Mouse (Mus musculus): ENCODE measurements around the gene AU040320. TPM values are rescaled to one million over a fixed set of nuclear protein-coding genes. Genes with fewer than 3 reads are reported as not detected.

The AU040320 gene
- polyA plus RNA-seq, 1 experiment from 2014 or later, result 18.9 TPM

DNA sequence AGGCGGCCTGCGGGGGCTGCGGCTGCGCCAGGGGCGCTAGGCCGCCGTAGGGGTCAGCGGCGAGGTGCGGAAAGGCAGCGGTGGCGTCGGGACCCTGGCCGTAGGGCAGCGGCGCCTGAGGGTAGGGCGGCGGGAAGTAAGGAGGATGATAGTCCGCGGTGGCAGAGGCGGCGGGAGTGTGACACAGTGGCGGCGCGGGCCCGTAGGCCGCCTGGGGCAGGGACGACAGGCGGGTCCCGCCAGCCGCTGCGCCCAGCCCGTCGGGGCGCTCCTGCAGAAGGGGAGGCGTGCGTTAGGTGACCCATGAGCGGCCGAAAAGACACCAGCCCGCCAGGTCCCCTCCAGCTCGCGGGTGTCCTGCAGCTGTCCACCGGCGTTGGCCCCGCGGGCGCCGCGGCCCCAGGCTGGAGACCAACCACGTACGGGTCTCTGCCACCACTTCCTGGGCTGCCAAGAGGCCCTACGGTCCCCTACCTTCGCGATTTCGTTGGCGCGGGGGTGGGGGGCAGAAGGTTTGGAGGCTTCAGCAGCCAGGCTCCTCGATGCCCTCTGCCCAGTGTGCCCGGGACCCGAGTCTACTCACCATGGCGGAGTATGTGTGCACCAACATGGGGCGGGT lies 17.9 kb upstream of the AU040320 start:
- Histone ChIP-seq H3K9ac (ENCODE audit: low read length) (no peak overlapping the region), H3K4me2 (ENCODE audit: low read depth, severe bottlenecking) (peak overlapping the region; percentile 25; the same call in 1 of the 2 replicates), H3K27me3 (ENCODE audit: control insufficient read depth, insufficient read depth, low read length) (peaks cover 82% of the 10 kb centered on the region), H3K9me3 (ENCODE audit: control insufficient read depth, low read length) (no peaks in the 10 kb centered on the region), H3K27ac (replicated peaks; ENCODE audit: low read depth, low read length) (no peak overlapping the region), H3K4me3 (ENCODE audit: low read depth, low read length) (peak overlapping the region; percentile 12; the same call in 1 of the 2 replicates), H3K4me1 (ENCODE audit: control insufficient read depth, insufficient read depth, low read length) (0 out of 2 replicates have a peak, but pooled peaks cover 3% of the 10 kb centered on the region), H3K36me3 (ENCODE audit: control insufficient read depth, insufficient read depth, low read length) (no peaks in the 10 kb centered on the region)
- ATAC-seq (ENCODE audit: insufficient number of reproducible peaks, low FRiP score, low TSS enrichment, low read depth), result no peak
- WGBS, result 1% methylated on average over 56 of the region's 62 CpGs
- DNase-seq (ENCODE audit: low spot score), result peak; percentile 54

DNA sequence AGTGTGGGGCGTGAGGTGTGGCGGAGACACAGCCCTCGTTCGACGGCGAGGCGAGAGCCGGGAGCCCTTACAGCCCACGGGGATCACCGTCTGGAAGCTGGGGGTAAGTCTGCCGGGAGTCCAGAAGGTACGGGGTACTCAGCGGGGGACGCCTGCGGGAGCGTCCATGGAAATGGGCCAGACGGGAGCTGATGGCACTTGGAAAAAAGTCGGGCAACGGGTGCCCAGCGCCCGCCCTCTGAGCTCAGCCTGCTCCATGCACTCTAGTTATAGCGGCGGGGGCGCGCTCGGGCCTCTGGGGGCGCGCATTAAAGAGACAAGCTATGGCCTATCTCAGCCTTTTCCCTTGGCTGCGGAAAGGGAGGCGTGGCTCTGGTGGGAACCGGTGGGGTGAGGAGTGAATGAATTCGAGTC lies 17.3 kb upstream of the AU040320 start, which contains the start of gene Tfap2e:
Tfap2e (minus strand) TSS at position 240 of the 414 bp plus-strand sequence.
- peak; percentile 63 for DNase-seq (ENCODE audit: low spot score)
- Histone ChIP-seq H3K27me3 (ENCODE audit: control insufficient read depth, insufficient read depth, low read length) (peaks cover 77% of the 10 kb centered on the region), H3K9ac (ENCODE audit: low read length) (no peak within 1 kb of the TSS), H3K4me3 (ENCODE audit: low read depth, low read length) (peak within 1 kb of the TSS; percentile 12; the same call in 1 of the 2 replicates), H3K36me3 (ENCODE audit: control insufficient read depth, insufficient read depth, low read length) (no peaks in the 10 kb centered on the region), H3K4me1 (ENCODE audit: control insufficient read depth, insufficient read depth, low read length) (0 out of 2 replicates have a peak, but pooled peaks cover 3% of the 10 kb centered on the region), H3K4me2 (ENCODE audit: low read depth, severe bottlenecking) (peak within 1 kb of the TSS; percentile 25; the same call in 1 of the 2 replicates), H3K27ac (replicated peaks; ENCODE audit: low read depth, low read length) (no peak within 1 kb of the TSS), H3K9me3 (ENCODE audit: control insufficient read depth, low read length) (no peaks in the 10 kb centered on the region)
- 0 out of 2 replicates have a peak, but pooled peaks have one; percentile 49 for ATAC-seq (ENCODE audit: insufficient number of reproducible peaks, low FRiP score, low TSS enrichment, low read depth)
- WGBS, result 2% methylated on average over 32 of the region's 32 CpGs

DNA sequence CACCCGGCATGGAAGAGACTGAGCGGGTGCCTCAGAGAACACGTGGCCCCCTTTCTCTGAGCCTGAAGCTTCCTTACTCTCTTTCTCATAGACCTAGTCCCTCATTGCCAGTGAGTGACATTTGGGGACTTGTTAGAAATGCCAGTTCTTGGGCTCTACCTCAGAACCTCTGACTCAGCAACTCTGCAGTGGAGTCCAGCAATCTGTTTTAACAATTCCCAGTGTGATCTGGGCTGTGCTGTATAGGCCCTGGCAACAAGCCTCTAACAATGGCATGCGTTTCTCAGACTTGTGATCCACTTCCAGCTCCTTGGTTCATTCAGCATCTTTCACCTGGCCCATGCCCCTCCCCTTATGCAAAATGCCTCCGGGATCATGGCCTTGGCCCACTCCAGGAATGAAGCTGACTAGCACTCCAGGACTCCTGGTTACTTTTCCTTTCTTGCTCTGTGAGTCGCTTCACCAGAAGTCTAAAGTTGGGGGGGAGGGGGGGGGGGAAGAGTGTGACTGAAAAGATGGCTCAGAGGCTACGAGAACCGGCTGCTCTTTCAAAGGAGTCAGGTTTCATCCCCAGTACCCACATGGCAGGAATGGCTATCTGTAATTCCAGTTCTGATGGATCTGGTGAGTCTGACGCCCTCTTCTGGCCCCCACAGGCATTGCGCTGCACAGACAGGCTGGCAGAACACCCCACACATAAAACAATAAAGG lies 13.2 kb upstream of the AU040320 start:
- Histone ChIP-seq H3K9ac (ENCODE audit: low read length) (no peak overlapping the region), H3K36me3 (ENCODE audit: control insufficient read depth, insufficient read depth, low read length) (peaks cover 4% of the 10 kb centered on the region; the same call in 1 of the 2 replicates), H3K9me3 (ENCODE audit: control insufficient read depth, low read length) (no peaks in the 10 kb centered on the region), H3K27me3 (ENCODE audit: control insufficient read depth, insufficient read depth, low read length) (peaks cover 39% of the 10 kb centered on the region), H3K4me3 (ENCODE audit: low read depth, low read length) (no peak overlapping the region), H3K27ac (replicated peaks; ENCODE audit: low read depth, low read length) (no peak overlapping the region), H3K4me2 (ENCODE audit: low read depth, severe bottlenecking) (no peak overlapping the region), H3K4me1 (ENCODE audit: control insufficient read depth, insufficient read depth, low read length) (peaks cover 15% of the 10 kb centered on the region)
- DNase-seq (ENCODE audit: low spot score), result peak; percentile 60
- ATAC-seq (ENCODE audit: insufficient number of reproducible peaks, low FRiP score, low TSS enrichment, low read depth), result no peak
- 19% methylated on average over 10 of the region's 10 CpGs for WGBS

DNA sequence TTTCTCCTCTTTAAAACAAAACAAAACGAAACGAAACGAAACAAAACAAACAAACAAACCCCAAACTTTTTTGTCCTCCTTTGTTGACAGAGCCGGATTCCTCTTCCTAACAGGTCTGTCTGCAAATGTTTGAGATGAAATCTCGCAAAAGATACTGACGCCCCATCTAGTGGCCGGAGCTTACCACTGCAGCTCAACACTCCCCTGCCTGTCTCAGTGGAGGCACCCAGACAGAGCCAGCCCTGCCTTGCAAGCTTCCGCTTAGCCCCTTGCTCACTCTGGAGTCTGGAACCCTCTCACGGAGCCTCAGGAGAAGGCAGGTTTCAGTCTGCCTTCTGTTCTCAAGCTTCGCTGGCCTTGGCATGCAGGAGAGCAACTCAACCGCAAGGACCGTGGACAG lies 11.9 kb upstream of the AU040320 start:
- Histone ChIP-seq H3K27me3 (ENCODE audit: control insufficient read depth, insufficient read depth, low read length) (peaks cover 26% of the 10 kb centered on the region), H3K9ac (ENCODE audit: low read length) (no peak overlapping the region), H3K27ac (replicated peaks; ENCODE audit: low read depth, low read length) (no peak overlapping the region), H3K4me3 (ENCODE audit: low read depth, low read length) (no peak overlapping the region), H3K9me3 (ENCODE audit: control insufficient read depth, low read length) (no peaks in the 10 kb centered on the region), H3K4me2 (ENCODE audit: low read depth, severe bottlenecking) (no peak overlapping the region), H3K36me3 (ENCODE audit: control insufficient read depth, insufficient read depth, low read length) (peaks cover 7% of the 10 kb centered on the region; the same call in 1 of the 2 replicates), H3K4me1 (ENCODE audit: control insufficient read depth, insufficient read depth, low read length) (peaks cover 15% of the 10 kb centered on the region)
- WGBS, result 7% methylated on average over 12 of the region's 12 CpGs
- ATAC-seq (ENCODE audit: insufficient number of reproducible peaks, low FRiP score, low TSS enrichment, low read depth) (no peak), DNase-seq (ENCODE audit: low spot score) (peak; percentile 90)

DNA sequence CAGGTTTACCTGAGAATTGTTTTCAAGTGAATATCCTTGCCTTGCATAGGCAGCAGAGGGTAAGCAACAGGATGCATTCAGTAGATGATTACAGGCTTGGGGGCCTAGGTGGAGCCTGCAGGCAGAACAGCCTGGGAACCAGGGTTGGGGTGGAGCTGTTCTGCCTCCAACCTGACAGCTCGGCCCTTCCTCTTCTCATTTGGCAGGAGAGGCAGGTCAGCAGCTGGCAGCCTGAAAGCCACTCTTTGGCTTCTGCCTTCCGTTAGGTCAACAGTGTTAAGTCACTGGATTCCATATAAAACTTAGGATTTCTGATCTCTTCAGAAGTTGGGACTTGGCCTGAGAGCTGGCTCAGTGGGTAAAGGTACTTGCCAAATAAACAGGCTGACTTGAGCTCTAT lies 10.4 kb upstream of the AU040320 start:
- DNase-seq (ENCODE audit: low spot score) (no peak), ATAC-seq (ENCODE audit: insufficient number of reproducible peaks, low FRiP score, low TSS enrichment, low read depth) (no peak)
- H3K4me2 ChIP-seq (ENCODE audit: low read depth, severe bottlenecking), result no peak overlapping the region
- H3K27me3 ChIP-seq (ENCODE audit: control insufficient read depth, insufficient read depth, low read length), result peaks cover 13% of the 10 kb centered on the region; the same call in 1 of the 2 replicates
- H3K4me3 ChIP-seq (ENCODE audit: low read depth, low read length), result no peak overlapping the region
- 26% methylated on average over 2 of the region's 2 CpGs for WGBS
- peaks cover 11% of the 10 kb centered on the region; the same call in 1 of the 2 replicates for H3K36me3 ChIP-seq (ENCODE audit: control insufficient read depth, insufficient read depth, low read length)
- H3K9ac ChIP-seq (ENCODE audit: low read length), result no peak overlapping the region
- no peaks in the 10 kb centered on the region for H3K9me3 ChIP-seq (ENCODE audit: control insufficient read depth, low read length)
- peaks cover 15% of the 10 kb centered on the region for H3K4me1 ChIP-seq (ENCODE audit: control insufficient read depth, insufficient read depth, low read length)
- H3K27ac ChIP-seq (replicated peaks; ENCODE audit: low read depth, low read length), result no peak overlapping the region

DNA sequence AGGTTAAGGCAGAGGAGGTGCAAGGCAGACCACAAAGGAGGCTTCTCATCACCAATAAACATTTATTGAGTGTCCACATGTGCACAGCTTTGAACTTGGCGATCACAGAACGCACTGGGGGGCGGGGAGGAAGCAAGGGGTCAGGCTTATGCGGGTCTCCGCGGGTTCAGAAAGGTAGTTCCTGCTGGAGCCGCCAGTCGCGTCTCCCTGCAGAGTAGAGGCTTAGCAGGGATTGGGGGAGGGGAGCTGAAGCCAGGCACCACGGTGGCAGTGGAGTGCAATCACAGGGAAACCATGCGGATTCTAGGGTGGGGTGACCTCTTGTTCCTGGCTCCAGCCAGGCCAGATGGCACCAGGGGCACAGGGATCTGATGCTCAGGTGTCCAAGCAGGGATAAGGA lies 9.6 kb upstream of the AU040320 start:
- Histone ChIP-seq H3K27me3 (ENCODE audit: control insufficient read depth, insufficient read depth, low read length) (peaks cover 6% of the 10 kb centered on the region; the same call in 1 of the 2 replicates), H3K27ac (replicated peaks; ENCODE audit: low read depth, low read length) (no peak overlapping the region), H3K9me3 (ENCODE audit: control insufficient read depth, low read length) (no peaks in the 10 kb centered on the region), H3K36me3 (ENCODE audit: control insufficient read depth, insufficient read depth, low read length) (peaks cover 15% of the 10 kb centered on the region; the same call in 1 of the 2 replicates), H3K4me1 (ENCODE audit: control insufficient read depth, insufficient read depth, low read length) (peaks cover 15% of the 10 kb centered on the region), H3K4me3 (ENCODE audit: low read depth, low read length) (no peak overlapping the region), H3K4me2 (ENCODE audit: low read depth, severe bottlenecking) (no peak overlapping the region), H3K9ac (ENCODE audit: low read length) (no peak overlapping the region)
- peak; percentile 58 for DNase-seq (ENCODE audit: low spot score)
- WGBS, result 2% methylated on average over 11 of the region's 11 CpGs
- ATAC-seq (ENCODE audit: insufficient number of reproducible peaks, low FRiP score, low TSS enrichment, low read depth), result 0 out of 2 replicates have a peak, but pooled peaks have one; percentile 44

DNA sequence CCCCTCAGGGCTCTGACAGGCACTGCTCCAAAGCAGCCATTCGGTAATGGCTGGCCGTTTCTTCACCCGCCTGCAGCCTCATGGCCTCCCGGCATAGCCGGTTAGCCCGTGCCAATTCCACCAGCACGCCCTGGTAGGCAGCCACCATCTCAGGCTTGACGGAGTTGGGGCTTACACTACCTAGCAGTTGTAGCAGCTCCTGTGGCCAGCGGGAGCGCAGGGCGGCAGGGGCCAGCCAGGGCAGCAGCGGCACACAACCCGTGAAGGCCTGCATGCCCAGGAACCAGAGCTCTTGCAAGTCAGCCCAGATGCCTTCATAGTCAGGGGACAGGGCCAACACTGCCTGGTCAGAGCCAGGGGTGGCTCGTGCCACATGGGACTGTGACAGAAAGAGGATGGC lies 8.5 kb upstream of the AU040320 start:
- 88% methylated on average over 14 of the region's 14 CpGs for WGBS
- H3K4me1 ChIP-seq (ENCODE audit: control insufficient read depth, insufficient read depth, low read length), result peaks cover 15% of the 10 kb centered on the region
- no peak overlapping the region for H3K9ac ChIP-seq (ENCODE audit: low read length)
- H3K9me3 ChIP-seq (ENCODE audit: control insufficient read depth, low read length), result no peaks in the 10 kb centered on the region
- H3K27ac ChIP-seq (replicated peaks; ENCODE audit: low read depth, low read length), result no peak overlapping the region
- ATAC-seq (ENCODE audit: insufficient number of reproducible peaks, low FRiP score, low TSS enrichment, low read depth) (no peak), DNase-seq (ENCODE audit: low spot score) (no peak)
- no peak overlapping the region for H3K4me3 ChIP-seq (ENCODE audit: low read depth, low read length)
- no peak overlapping the region for H3K4me2 ChIP-seq (ENCODE audit: low read depth, severe bottlenecking)
- H3K36me3 ChIP-seq (ENCODE audit: control insufficient read depth, insufficient read depth, low read length), result peaks cover 15% of the 10 kb centered on the region; the same call in 1 of the 2 replicates
- no peaks in the 10 kb centered on the region for H3K27me3 ChIP-seq (ENCODE audit: control insufficient read depth, insufficient read depth, low read length)

DNA sequence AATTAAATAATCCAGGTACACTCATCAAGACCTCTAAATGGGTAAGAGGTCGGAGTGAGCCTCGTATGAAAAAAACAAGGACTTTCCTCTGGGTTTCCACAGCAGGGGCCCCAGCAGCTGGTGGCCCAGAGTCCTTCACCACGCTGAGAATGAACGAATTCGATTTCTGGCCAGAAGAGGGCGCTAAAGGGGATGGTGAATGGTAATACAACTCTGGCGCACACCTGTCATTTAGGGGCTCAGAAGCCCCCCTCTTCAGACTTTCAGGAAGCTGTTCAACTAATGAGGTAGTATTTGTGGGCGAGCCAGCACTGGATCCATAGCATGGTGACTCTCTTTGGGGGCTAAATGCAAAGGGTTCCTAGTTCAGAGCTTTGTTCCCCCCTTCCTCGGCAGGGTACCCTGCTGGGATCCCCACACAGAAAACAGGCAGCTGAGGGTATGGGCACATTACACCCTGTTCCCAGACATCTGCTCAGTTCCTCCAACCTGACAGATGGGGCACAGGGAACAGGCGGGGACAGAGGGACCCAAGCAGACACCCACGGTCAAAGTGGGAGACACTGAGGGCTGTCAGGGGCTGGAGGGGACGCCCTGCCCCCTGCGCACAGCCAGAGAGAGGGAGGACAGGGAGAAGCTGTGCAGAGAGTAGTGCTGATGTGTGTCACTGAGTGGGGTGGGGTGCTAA lies 7.7 kb upstream of the AU040320 start:
- ATAC-seq (ENCODE audit: insufficient number of reproducible peaks, low FRiP score, low TSS enrichment, low read depth) (no peak), DNase-seq (ENCODE audit: low spot score) (peak; percentile 77)
- Histone ChIP-seq H3K4me1 (ENCODE audit: control insufficient read depth, insufficient read depth, low read length) (peaks cover 15% of the 10 kb centered on the region), H3K9me3 (ENCODE audit: control insufficient read depth, low read length) (no peaks in the 10 kb centered on the region), H3K9ac (ENCODE audit: low read length) (no peak overlapping the region), H3K27ac (replicated peaks; ENCODE audit: low read depth, low read length) (no peak overlapping the region), H3K27me3 (ENCODE audit: control insufficient read depth, insufficient read depth, low read length) (no peaks in the 10 kb centered on the region), H3K4me2 (ENCODE audit: low read depth, severe bottlenecking) (no peak overlapping the region), H3K36me3 (ENCODE audit: control insufficient read depth, insufficient read depth, low read length) (peaks cover 18% of the 10 kb centered on the region; the same call in 1 of the 2 replicates), H3K4me3 (ENCODE audit: low read depth, low read length) (no peak overlapping the region)
- 43% methylated on average over 13 of the region's 13 CpGs for WGBS
